In genomic region chr3:121260831-121261230, GRCm38 (mm10) we compare ENCODE assay signal across 28 mouse cellular contexts. TPM values are rescaled to one million over a fixed set of nuclear protein-coding genes. Genes with fewer than 3 reads are reported as not detected.
DNase-seq lines count a peak whose midpoint lies in the region; ATAC-seq and TF ChIP-seq lines count a peak whose summit lies in the region.
"Had no signal": no experiment of that assay in that cellular context is flagged by ENCODE, and none has a peak within 500 bp of the region (broad histone marks: within the 10 kb centered on the region; RNA-seq: fewer than 3 reads in every experiment).

No protein-coding gene starts in this region.

- H3K4me2 ChIP-seq in liver, embryonic 12.5 days = peak overlapping the region; percentile 97
- H3K4me2 ChIP-seq in midbrain, postnatal 0 days (ENCODE audit: low read depth, low read length, poor library complexity, severe bottlenecking) = no peak overlapping the region
- H3K4me2 ChIP-seq: forebrain, embryonic 15.5 days; intestine, embryonic 15.5 days; limb, embryonic 12.5 days; lung, embryonic 14.5 days; midbrain, embryonic 15.5 days; neural tube, embryonic 13.5 days had no signal

- WGBS in bone marrow, adult 2 months = 64% methylated on average over 1 of the region's 1 CpGs
- 34% methylated on average over 1 of the region's 1 CpGs for WGBS in liver, embryonic 12.5 days (ENCODE audit: insufficient replicate concordance)
- 78% methylated on average over 1 of the region's 1 CpGs for WGBS in midbrain, embryonic 10.5 days
- 68% methylated on average over 1 of the region's 1 CpGs for WGBS in midbrain, postnatal 0 days

- no peak for TF ChIP-seq POLR2A in bone marrow, adult 2 months (IDR thresholded peaks at IDR 0.05; ENCODE audit: borderline replicate concordance, control insufficient read depth, low read depth, low read length)

- H3K36me3 ChIP-seq in G1E (replicated peaks) = peaks cover 34% of the 10 kb centered on the region
- peaks cover 37% of the 10 kb centered on the region for H3K36me3 ChIP-seq in liver, embryonic 12.5 days
- no peaks in the 10 kb centered on the region for H3K36me3 ChIP-seq in midbrain, embryonic 10.5 days
- no peaks in the 10 kb centered on the region for H3K36me3 ChIP-seq in midbrain, postnatal 0 days (ENCODE audit: insufficient read depth, low read length)
- H3K36me3 ChIP-seq: forebrain, embryonic 15.5 days; hindbrain, embryonic 10.5 days; intestine, embryonic 15.5 days; limb, embryonic 12.5 days; midbrain, embryonic 15.5 days; neural tube, embryonic 13.5 days had no signal

- H3K27me3 ChIP-seq in G1E (ENCODE audit: insufficient read depth, low read length) = no peaks in the 10 kb centered on the region
- peaks cover 12% of the 10 kb centered on the region; the same call in 1 of the 2 replicates for H3K27me3 ChIP-seq in liver, embryonic 12.5 days (replicated peaks)
- peaks cover 65% of the 10 kb centered on the region for H3K27me3 ChIP-seq in midbrain, embryonic 10.5 days (ENCODE audit: low read depth, poor library complexity, severe bottlenecking)
- peaks cover 4% of the 10 kb centered on the region; the same call in 1 of the 2 replicates for H3K27me3 ChIP-seq in midbrain, postnatal 0 days (ENCODE audit: insufficient read depth, low read length)

- peak overlapping the region; percentile 26 for H3K27ac ChIP-seq in bone marrow, adult 2 months (ENCODE audit: control insufficient read depth, insufficient read depth, low read depth, low read length, poor library complexity)
- H3K27ac ChIP-seq in liver, embryonic 12.5 days = peak overlapping the region; percentile 85
- no peak overlapping the region for H3K27ac ChIP-seq in midbrain, embryonic 10.5 days (replicated peaks)
- no peak overlapping the region for H3K27ac ChIP-seq in midbrain, postnatal 0 days (ENCODE audit: low read depth, low read length)
- H3K27ac ChIP-seq: forebrain, embryonic 15.5 days; hindbrain, embryonic 10.5 days; intestine, embryonic 15.5 days; limb, embryonic 12.5 days; midbrain, embryonic 15.5 days; neural tube, embryonic 13.5 days had no signal

- peak overlapping the region; percentile 99 for H3K9ac ChIP-seq in liver, embryonic 12.5 days
- H3K9ac ChIP-seq in midbrain, postnatal 0 days (replicated peaks; ENCODE audit: low read length, poor library complexity, severe bottlenecking) = no peak overlapping the region
- H3K9ac ChIP-seq: forebrain, embryonic 15.5 days; intestine, embryonic 15.5 days; limb, embryonic 12.5 days; lung, embryonic 14.5 days; midbrain, embryonic 15.5 days; neural tube, embryonic 13.5 days had no signal

- no peak for ATAC-seq in cerebellum, adult (ENCODE audit: insufficient number of reproducible peaks, low FRiP score, low TSS enrichment)
- ATAC-seq in G1E (ENCODE audit: extremely low read depth, insufficient number of reproducible peaks, low FRiP score, poor library complexity, severe bottlenecking) = no peak
- ATAC-seq in liver, embryonic 12.5 days = no peak
- ATAC-seq in midbrain, postnatal 0 days (ENCODE audit: low FRiP score) = no peak
- ATAC-seq: activated CD4-positive, CD25-positive, alpha-beta regulatory T cell, adult 4 months; forebrain, embryonic 15.5 days; hindbrain, embryonic 16.5 days; intestine, embryonic 15.5 days; midbrain, embryonic 15.5 days had no signal

- TF ChIP-seq CTCF in G1E (IDR thresholded peaks at IDR 0.05; ENCODE audit: low read depth, low read length) = no peak
- TF ChIP-seq CTCF in bone marrow, adult 2 months (IDR thresholded peaks at IDR 0.05; ENCODE audit: control insufficient read depth, insufficient read depth, low read length) = no peak
- TF ChIP-seq CTCF in midbrain, postnatal 0 days (IDR thresholded peaks at IDR 0.05) = no peak

- H3K4me3 ChIP-seq in G1E (ENCODE audit: low read depth, low read length) = peak overlapping the region; percentile 93; the same call in 1 of the 2 replicates
- H3K4me3 ChIP-seq in bone marrow, adult 2 months (replicated peaks; ENCODE audit: control insufficient read depth, low read depth, low read length) = peak overlapping the region; percentile 17
- H3K4me3 ChIP-seq in liver, embryonic 12.5 days = peak overlapping the region; percentile 96
- H3K4me3 ChIP-seq in midbrain, embryonic 10.5 days = no peak overlapping the region
- no peak overlapping the region for H3K4me3 ChIP-seq in midbrain, postnatal 0 days (ENCODE audit: low read depth, low read length)
- H3K4me3 ChIP-seq: forebrain, embryonic 15.5 days; hindbrain, embryonic 10.5 days; intestine, embryonic 15.5 days; limb, embryonic 12.5 days; megakaryocyte, embryonic 14.5 days; midbrain, embryonic 15.5 days; myocyte; neural tube, embryonic 13.5 days had no signal

- H3K9me3 ChIP-seq in G1E (replicated peaks) = no peaks in the 10 kb centered on the region
- no peaks in the 10 kb centered on the region for H3K9me3 ChIP-seq in liver, embryonic 12.5 days (replicated peaks)
- no peaks in the 10 kb centered on the region for H3K9me3 ChIP-seq in midbrain, embryonic 10.5 days (replicated peaks)
- H3K9me3 ChIP-seq in midbrain, postnatal 0 days (ENCODE audit: low read length) = no peaks in the 10 kb centered on the region
- H3K9me3 ChIP-seq: forebrain, embryonic 15.5 days; hindbrain, embryonic 10.5 days; intestine, embryonic 15.5 days; limb, embryonic 12.5 days; midbrain, embryonic 15.5 days; neural tube, embryonic 13.5 days had no signal

- peaks cover 81% of the 10 kb centered on the region for H3K4me1 ChIP-seq in G1E (ENCODE audit: insufficient read depth, low read depth, low read length)
- no peaks in the 10 kb centered on the region; the same call in none of the 2 replicates for H3K4me1 ChIP-seq in bone marrow, adult 2 months (ENCODE audit: control insufficient read depth, insufficient read depth, low read length)
- H3K4me1 ChIP-seq in liver, embryonic 12.5 days = peaks cover 79% of the 10 kb centered on the region
- H3K4me1 ChIP-seq in midbrain, embryonic 10.5 days = peaks cover 16% of the 10 kb centered on the region
- H3K4me1 ChIP-seq in midbrain, postnatal 0 days (ENCODE audit: insufficient read depth, low read length) = no peaks in the 10 kb centered on the region
- H3K4me1 ChIP-seq: limb, embryonic 12.5 days had no signal

- peak; percentile 55 to 61 for DNase-seq in cerebellum, postnatal 25 days
- no peak for DNase-seq in G1E (ENCODE audit: low spot score)
- no peak for DNase-seq in frontal cortex, postnatal 14 days (ENCODE audit: low spot score in 2 of 2)
- DNase-seq in midbrain, embryonic 10.5 days (ENCODE audit: low spot score) = no peak
- DNase-seq in midbrain, postnatal 0 days (ENCODE audit: low spot score) = no peak
- DNase-seq: adrenal gland, postnatal 10 days; gastrocnemius, postnatal 36 days; kidney, adult 9 months; kidney, postnatal 14 days; layer of hippocampus, postnatal 36 days; lung, embryonic 14.5 days; retina, postnatal 1 day; right cerebral cortex, postnatal 25 days; spleen, adult 18-20 months; thymus, postnatal 14 days had no signal

RNA-seq across cellular contexts. Expression of gene Tmem56, which starts 22.1 kb away (rescaled TPM):
- total RNA-seq in G1E (2014; fragmentation: Nextera tagmentation) (88.9 and 91.0 TPM in 2 replicates), G1E (2017) (33.6 and 34.1 TPM in 2 replicates)
- polyA plus RNA-seq in G1E (2012) = 6.7 TPM in 2 replicates
- polyA plus RNA-seq in bone marrow, adult 2 months (2011; ENCODE audit: insufficient read depth, insufficient read length, low replicate concordance, missing spikeins) = 8.9 and 14.8 TPM in 2 replicates
- polyA plus RNA-seq in liver, embryonic 12.5 days (2016; fragmentation: Nextera tagmentation; extraction: Ambion mirVana) = 29.8 and 32.2 TPM in 2 replicates
- polyA plus RNA-seq in midbrain, embryonic 10.5 days (2016; fragmentation: Nextera tagmentation; extraction: Ambion mirVana) = 0.82 and 1.1 TPM in 2 replicates
- total RNA-seq in midbrain, postnatal 0 days (2014; rRNA removed) = 12.2 and 15.0 TPM in 2 replicates
- polyA plus RNA-seq in midbrain, postnatal 0 days (2015; fragmentation: Nextera tagmentation; extraction: Ambion mirVana) = 2.9 and 3.3 TPM in 2 replicates

RNA-seq across cellular contexts. Expression of gene Alg14, which starts 30.7 kb away (rescaled TPM):
- total RNA-seq in G1E (2014; fragmentation: Nextera tagmentation) (29.9 and 44.2 TPM in 2 replicates), G1E (2017) (9.2 and 9.4 TPM in 2 replicates)
- 3.5 and 6.2 TPM in 2 replicates for polyA plus RNA-seq in G1E (2012)
- 4.7 and 5.7 TPM in 2 replicates for polyA plus RNA-seq in bone marrow, adult 2 months (2011; ENCODE audit: insufficient read depth, insufficient read length, low replicate concordance, missing spikeins)
- polyA plus RNA-seq in liver, embryonic 12.5 days (2016; fragmentation: Nextera tagmentation; extraction: Ambion mirVana) = 18.1 and 20.0 TPM in 2 replicates
- 37.3 and 40.7 TPM in 2 replicates for polyA plus RNA-seq in midbrain, embryonic 10.5 days (2016; fragmentation: Nextera tagmentation; extraction: Ambion mirVana)
- total RNA-seq in midbrain, postnatal 0 days (2014; rRNA removed) = 18.5 and 18.8 TPM in 2 replicates
- 26.0 and 31.1 TPM in 2 replicates for polyA plus RNA-seq in midbrain, postnatal 0 days (2015; fragmentation: Nextera tagmentation; extraction: Ambion mirVana)

Comparison
In these comparisons a context has a peak if more than half of its experiments do, and no peak if none do; other contexts are left out.
1. DNase-seq: peak in cerebellum, postnatal 25 days (2 of 2); none in G1E (single experiment), frontal cortex, postnatal 14 days (0 of 2), midbrain, embryonic 10.5 days (single experiment) and midbrain, postnatal 0 days (single experiment).
2. H3K4me3 ChIP-seq: peak in G1E (single experiment), bone marrow, adult 2 months (single experiment) and liver, embryonic 12.5 days (single experiment); none in midbrain, embryonic 10.5 days (single experiment) and midbrain, postnatal 0 days (single experiment).
3. H3K27ac ChIP-seq: peak in bone marrow, adult 2 months (single experiment) and liver, embryonic 12.5 days (single experiment); none in midbrain, embryonic 10.5 days (single experiment) and midbrain, postnatal 0 days (single experiment).